Mouse (Mus musculus): ENCODE measurements around the gene Gm16503. TPM values are rescaled to one million over a fixed set of nuclear protein-coding genes. Genes with fewer than 3 reads are reported as not detected.
"Not testable (repeated sequence)": the region's sequence is repeated elsewhere in the genome, so short reads cannot be mapped to it uniquely, and the experiment has no call there.

Gm16503 gene
- not detected in 2 replicates for total RNA-seq (2014; rRNA removed)
- polyA plus RNA-seq (2012; rRNA removed), result not detected in 2 replicates

DNA sequence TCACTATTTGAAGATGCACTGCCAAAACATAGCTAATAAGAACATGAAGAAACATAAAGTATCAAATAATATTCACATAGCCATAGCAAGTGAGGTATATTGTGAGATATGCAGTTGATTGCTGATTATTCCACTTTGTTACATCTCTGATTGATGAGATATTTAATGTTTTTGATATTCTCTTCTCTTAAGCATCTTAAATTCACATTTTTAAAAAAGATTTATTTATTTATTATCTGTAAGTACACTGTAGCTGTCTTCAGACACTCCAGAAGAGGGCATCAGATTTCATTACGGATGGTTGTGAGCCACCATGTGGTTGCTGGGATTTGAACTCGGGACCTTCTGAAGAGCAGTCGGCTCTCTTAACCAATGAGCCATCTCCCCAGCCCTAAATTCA, at the start of gene Gm16503:
Gene Gm16503 (plus strand): TSS at position 301 of the 400 bp plus-strand sequence.
- H3K79me2 ChIP-seq (ENCODE audit: control insufficient read depth, insufficient read depth, low read length); H3K9ac ChIP-seq (ENCODE audit: low read depth, low read length): not testable (repeated sequence)

DNA sequence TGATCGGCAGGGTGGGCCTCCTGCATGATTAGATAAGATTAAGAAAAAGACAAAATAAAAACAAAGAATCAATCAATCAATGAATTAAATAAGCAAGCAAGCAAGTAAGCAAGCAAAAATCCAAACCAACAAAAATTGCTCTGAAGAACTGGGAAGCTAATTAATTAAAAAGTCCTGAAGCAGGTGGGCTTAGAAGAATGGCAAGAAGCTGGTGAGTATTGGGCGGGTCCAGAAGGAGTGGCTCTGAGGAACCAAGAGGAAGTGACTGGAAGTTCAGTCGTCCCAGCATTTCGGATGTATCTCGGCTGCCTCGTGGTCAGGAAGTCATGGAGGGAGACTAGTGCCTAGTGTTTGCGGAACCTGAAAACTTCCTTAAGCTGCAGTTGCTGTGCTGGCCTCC, 47.9 kb upstream of the Gm16503 start, which contains the start of gene Zfp982:
Gene Zfp982 (plus strand): TSS at position 301 of the 400 bp plus-strand sequence.
- H3K36me3 ChIP-seq (ENCODE audit: control insufficient read depth, insufficient read depth, low read length); H3K79me2 ChIP-seq (ENCODE audit: control insufficient read depth, insufficient read depth, low read length); H3K27me3 ChIP-seq (ENCODE audit: control insufficient read depth, insufficient read depth, low read length); DNase-seq (ENCODE audit: extremely low read depth, low read depth, low spot score); H3K4me1 ChIP-seq (ENCODE audit: control insufficient read depth, insufficient read depth, low read length); H3K27ac ChIP-seq (replicated peaks; ENCODE audit: insufficient read depth, low read depth, low read length); H3K9ac ChIP-seq (ENCODE audit: low read depth, low read length); H3K4me3 ChIP-seq (ENCODE audit: insufficient read depth, low read depth, low read length): not testable (repeated sequence)
- 80% methylated on average over 7 of the region's 7 CpGs for WGBS

More for the DNA sequence above, at the start of gene Gm16503:
- WGBS, result 80% methylated on average over 3 of the region's 3 CpGs
- not testable (repeated sequence) for H3K4me1 ChIP-seq (ENCODE audit: control insufficient read depth, insufficient read depth, low read length); H3K27ac ChIP-seq (replicated peaks; ENCODE audit: insufficient read depth, low read depth, low read length); H3K27me3 ChIP-seq (ENCODE audit: control insufficient read depth, insufficient read depth, low read length); H3K4me3 ChIP-seq (ENCODE audit: insufficient read depth, low read depth, low read length); H3K36me3 ChIP-seq (ENCODE audit: control insufficient read depth, insufficient read depth, low read length); DNase-seq (ENCODE audit: extremely low read depth, low read depth, low spot score)

DNA sequence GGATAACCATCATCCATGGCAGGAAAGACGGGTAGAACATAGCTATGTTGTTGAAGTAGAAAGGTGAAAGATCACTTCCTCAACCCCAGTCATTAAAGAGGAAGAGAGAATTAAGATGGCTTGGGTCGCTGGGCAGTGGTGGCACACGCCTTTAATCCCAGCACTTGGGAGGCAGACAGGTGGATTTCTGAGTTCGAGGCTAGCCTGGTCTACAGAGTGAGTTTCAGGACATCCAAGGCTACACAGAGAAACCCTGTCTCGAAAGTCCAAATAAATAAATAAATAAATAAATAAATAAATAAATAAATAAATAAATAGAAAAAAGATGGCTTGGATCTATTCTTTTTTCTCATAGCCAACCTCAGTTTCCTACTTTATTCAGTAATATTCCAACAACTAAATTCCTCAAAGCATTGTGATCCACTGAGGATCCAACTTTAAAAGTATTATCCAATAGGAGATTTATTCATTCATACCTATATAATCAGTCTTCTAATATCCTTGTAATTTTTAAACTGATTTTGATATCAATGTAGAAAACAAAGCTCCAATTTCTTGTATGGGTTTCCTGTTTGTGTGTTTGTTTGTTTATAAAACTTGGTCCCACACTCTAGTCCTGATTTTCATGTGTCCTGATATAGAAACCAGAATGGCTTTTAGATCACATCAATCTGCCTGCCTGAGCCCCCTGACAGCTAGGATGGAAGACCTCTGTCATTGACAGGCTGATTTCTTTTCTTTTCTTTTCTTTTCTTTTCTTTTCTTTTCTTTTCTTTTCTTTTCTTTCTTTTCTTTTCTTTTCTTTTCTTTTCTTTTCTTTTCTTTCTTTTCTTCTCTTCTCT, 41.0 kb upstream of the Gm16503 start:
- not testable (repeated sequence) for H3K9ac ChIP-seq (ENCODE audit: low read depth, low read length); H3K4me3 ChIP-seq (ENCODE audit: insufficient read depth, low read depth, low read length); H3K79me2 ChIP-seq (ENCODE audit: control insufficient read depth, insufficient read depth, low read length); H3K36me3 ChIP-seq (ENCODE audit: control insufficient read depth, insufficient read depth, low read length); H3K27me3 ChIP-seq (ENCODE audit: control insufficient read depth, insufficient read depth, low read length); DNase-seq (ENCODE audit: extremely low read depth, low read depth, low spot score); H3K27ac ChIP-seq (replicated peaks; ENCODE audit: insufficient read depth, low read depth, low read length); H3K4me1 ChIP-seq (ENCODE audit: control insufficient read depth, insufficient read depth, low read length)
- WGBS, result 83% methylated on average over 5 of the region's 5 CpGs

DNA sequence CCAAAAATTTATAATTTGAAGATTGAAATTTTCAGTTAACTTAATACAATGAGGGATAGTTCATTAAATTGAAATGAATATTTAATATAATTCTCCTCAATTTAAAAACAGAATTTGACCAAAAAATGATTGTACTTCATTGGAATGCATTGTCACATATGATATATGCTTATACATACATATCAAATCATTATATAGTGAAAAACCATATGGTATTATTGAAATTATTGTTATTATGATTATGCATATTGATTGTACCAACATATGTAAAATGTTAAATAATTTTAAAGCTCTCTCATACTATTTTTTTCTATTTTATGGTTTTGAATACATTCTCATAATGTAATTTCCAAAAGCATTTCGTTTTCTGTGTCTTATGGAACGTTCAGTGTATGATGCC, 30.8 kb upstream of the Gm16503 start:
- Histone ChIP-seq H3K27me3 (ENCODE audit: control insufficient read depth, insufficient read depth, low read length) (no peaks in the 10 kb centered on the region), H3K27ac (replicated peaks; ENCODE audit: insufficient read depth, low read depth, low read length) (no peak overlapping the region), H3K79me2 (ENCODE audit: control insufficient read depth, insufficient read depth, low read length) (no peaks in the 10 kb centered on the region), H3K4me1 (ENCODE audit: control insufficient read depth, insufficient read depth, low read length) (no peaks in the 10 kb centered on the region), H3K9ac (ENCODE audit: low read depth, low read length) (no peak overlapping the region), H3K4me3 (ENCODE audit: insufficient read depth, low read depth, low read length) (no peak overlapping the region), H3K36me3 (ENCODE audit: control insufficient read depth, insufficient read depth, low read length) (peaks cover 8% of the 10 kb centered on the region)
- WGBS, result 74% methylated on average over 2 of the region's 2 CpGs
- no peak for TF ChIP-seq CTCF (IDR thresholded peaks at IDR 0.05; ENCODE audit: low read depth, low read length)
- TF ChIP-seq POLR2A (IDR thresholded peaks at IDR 0.05; ENCODE audit: extremely low read depth, insufficient read depth, low read length), result no peak
- DNase-seq (ENCODE audit: extremely low read depth, low read depth, low spot score), result no peak

DNA sequence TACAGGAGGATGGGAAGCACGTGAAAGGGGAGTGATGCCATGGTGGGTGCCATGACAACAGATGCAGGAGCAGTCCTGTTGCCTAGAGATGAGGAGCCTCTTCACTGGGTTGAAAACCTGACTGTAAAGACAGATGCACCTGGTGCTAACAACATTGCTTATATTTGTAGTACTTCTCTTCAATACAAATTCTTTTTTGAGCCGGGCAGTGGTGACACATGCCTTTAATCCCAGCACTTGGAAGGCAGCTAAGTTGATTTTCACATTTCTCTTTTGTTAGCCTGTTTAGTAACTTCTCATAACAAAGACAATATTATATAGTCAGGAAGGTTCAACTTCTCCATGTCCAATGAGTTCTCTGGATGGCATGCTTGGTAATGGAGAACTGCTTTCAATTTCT, 21.0 kb upstream of the Gm16503 start:
- H3K9ac ChIP-seq (ENCODE audit: low read depth, low read length), result no peak overlapping the region
- DNase-seq (ENCODE audit: extremely low read depth, low read depth, low spot score), result no peak
- no peak for TF ChIP-seq POLR2A (IDR thresholded peaks at IDR 0.05; ENCODE audit: extremely low read depth, insufficient read depth, low read length)
- TF ChIP-seq CTCF (IDR thresholded peaks at IDR 0.05; ENCODE audit: low read depth, low read length), result no peak
- H3K79me2 ChIP-seq (ENCODE audit: control insufficient read depth, insufficient read depth, low read length), result 0 out of 2 replicates have a peak, but pooled peaks cover 3% of the 10 kb centered on the region
- 70% methylated on average over 2 of the region's 2 CpGs for WGBS
- no peak overlapping the region for H3K4me3 ChIP-seq (ENCODE audit: insufficient read depth, low read depth, low read length)
- H3K36me3 ChIP-seq (ENCODE audit: control insufficient read depth, insufficient read depth, low read length), result no peaks in the 10 kb centered on the region
- H3K27ac ChIP-seq (replicated peaks; ENCODE audit: insufficient read depth, low read depth, low read length), result no peak overlapping the region
- peaks cover 5% of the 10 kb centered on the region; the same call in 1 of the 2 replicates for H3K27me3 ChIP-seq (ENCODE audit: control insufficient read depth, insufficient read depth, low read length)
- H3K4me1 ChIP-seq (ENCODE audit: control insufficient read depth, insufficient read depth, low read length), result no peaks in the 10 kb centered on the region

DNA sequence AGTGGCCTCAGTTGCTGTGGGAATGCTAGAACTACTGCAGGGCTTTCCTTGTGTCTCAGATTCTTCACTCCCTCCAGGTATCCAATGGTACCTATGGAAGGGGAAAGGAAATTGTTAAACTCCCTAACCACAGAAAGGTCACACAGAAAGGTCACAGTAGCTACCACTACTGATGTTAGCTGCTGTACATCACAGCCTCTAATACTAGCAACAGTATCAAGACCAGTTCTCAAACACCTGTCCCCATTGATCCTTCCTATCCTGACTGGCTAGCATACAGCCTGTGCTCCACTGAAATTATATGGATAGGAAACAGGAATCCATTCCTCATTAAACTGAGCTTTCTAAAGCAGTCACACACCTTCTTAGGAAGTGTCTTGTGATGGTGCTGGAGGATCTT, 19.9 kb upstream of the Gm16503 start:
- TF ChIP-seq CTCF (IDR thresholded peaks at IDR 0.05; ENCODE audit: low read depth, low read length) (no peak), POLR2A (IDR thresholded peaks at IDR 0.05; ENCODE audit: extremely low read depth, insufficient read depth, low read length) (no peak)
- Histone ChIP-seq H3K4me1 (ENCODE audit: control insufficient read depth, insufficient read depth, low read length) (no peaks in the 10 kb centered on the region), H3K9ac (ENCODE audit: low read depth, low read length) (no peak overlapping the region), H3K79me2 (ENCODE audit: control insufficient read depth, insufficient read depth, low read length) (0 out of 2 replicates have a peak, but pooled peaks cover 3% of the 10 kb centered on the region), H3K27ac (replicated peaks; ENCODE audit: insufficient read depth, low read depth, low read length) (no peak overlapping the region), H3K4me3 (ENCODE audit: insufficient read depth, low read depth, low read length) (no peak overlapping the region), H3K27me3 (ENCODE audit: control insufficient read depth, insufficient read depth, low read length) (peaks cover 5% of the 10 kb centered on the region; the same call in 1 of the 2 replicates), H3K36me3 (ENCODE audit: control insufficient read depth, insufficient read depth, low read length) (no peaks in the 10 kb centered on the region)
- DNase-seq (ENCODE audit: extremely low read depth, low read depth, low spot score), result no peak

Data from liver, adult 2 months (tissue).